Mouse (Mus musculus) lung, postnatal 25 days (tissue): ENCODE measurements around the gene Zbtb20.

ENCODE experiments used
- DNase-seq: peaks from one replicate; pipeline ENCODE4 v3.0.0; 2022; ENCODE audit warnings: low spot score

The Zbtb20 gene

GRCm38 (mm10) chr16:43080403-43080802 lies 204.7 kb downstream of the Zbtb20 start:
- no peak for DNase-seq

GRCm38 (mm10) chr16:43080923-43081702 lies 205.4 kb downstream of the Zbtb20 start:
- no peak for DNase-seq

GRCm38 (mm10) chr16:43081995-43082394 lies 206.3 kb downstream of the Zbtb20 start:
- DNase-seq: no peak

GRCm38 (mm10) chr16:43082801-43083200 lies 207.1 kb downstream of the Zbtb20 start:
- DNase-seq: no peak

- DNase-seq: no peak
Observed at GRCm38 (mm10) chr16:43090188-43090587, 214.5 kb downstream of the Zbtb20 start.

GRCm38 (mm10) chr16:43094161-43094560 lies 218.5 kb downstream of the Zbtb20 start:
- no peak for DNase-seq

- no peak for DNase-seq
Observed at GRCm38 (mm10) chr16:43094756-43095155, 219.1 kb downstream of the Zbtb20 start.

GRCm38 (mm10) chr16:43096040-43096439 lies 220.4 kb downstream of the Zbtb20 start:
- no peak for DNase-seq

GRCm38 (mm10) chr16:43098153-43098552 lies 222.5 kb downstream of the Zbtb20 start:
- no peak for DNase-seq

GRCm38 (mm10) chr16:43098666-43099065 lies 223.0 kb downstream of the Zbtb20 start:
- DNase-seq: no peak

- no peak for DNase-seq
Observed at GRCm38 (mm10) chr16:43111288-43111687, 235.6 kb downstream of the Zbtb20 start.

GRCm38 (mm10) chr16:43113968-43114367 lies 238.3 kb downstream of the Zbtb20 start:
- no peak for DNase-seq

- DNase-seq: no peak
Observed at GRCm38 (mm10) chr16:43129966-43130365, 254.3 kb downstream of the Zbtb20 start.

GRCm38 (mm10) chr16:43130583-43130982 lies 254.9 kb downstream of the Zbtb20 start:
- no peak for DNase-seq

GRCm38 (mm10) chr16:43131077-43131476 lies 255.4 kb downstream of the Zbtb20 start:
- no peak for DNase-seq

- DNase-seq: peak; percentile 26
Observed at GRCm38 (mm10) chr16:43168506-43168905, 292.8 kb downstream of the Zbtb20 start.

GRCm38 (mm10) chr16:43169273-43169905 lies 293.7 kb downstream of the Zbtb20 start:
- no peak for DNase-seq

GRCm38 (mm10) chr16:43172139-43172538 lies 296.5 kb downstream of the Zbtb20 start:
- no peak for DNase-seq

GRCm38 (mm10) chr16:43172912-43173311 lies 297.2 kb downstream of the Zbtb20 start:
- no peak for DNase-seq

GRCm38 (mm10) chr16:43174815-43175214 lies 299.1 kb downstream of the Zbtb20 start:
- DNase-seq: no peak

GRCm38 (mm10) chr16:43181038-43181437 lies 305.4 kb downstream of the Zbtb20 start:
- no peak for DNase-seq

GRCm38 (mm10) chr16:43190390-43190789 lies 314.7 kb downstream of the Zbtb20 start:
- no peak for DNase-seq

- no peak for DNase-seq
Observed at GRCm38 (mm10) chr16:43191060-43191850, 315.6 kb downstream of the Zbtb20 start.
